Mouse (Mus musculus) monocyte, adult 2 months (primary cell): ENCODE measurements at regions not wholly inside any gene's neighbourhood (a gene's known extent, or its start where the extent isn't known, plus 50 kb on each side); places are given as distances from the start of the nearest gene placed in this dataset.

Experiments used
- DNase-seq, 2 experiments: peaks; one replicate each; pipeline ENCODE4 v3.0.0; 2022; ENCODE audit warnings: low spot score in 2 of 2, low read depth in 1 of 2

DNA sequence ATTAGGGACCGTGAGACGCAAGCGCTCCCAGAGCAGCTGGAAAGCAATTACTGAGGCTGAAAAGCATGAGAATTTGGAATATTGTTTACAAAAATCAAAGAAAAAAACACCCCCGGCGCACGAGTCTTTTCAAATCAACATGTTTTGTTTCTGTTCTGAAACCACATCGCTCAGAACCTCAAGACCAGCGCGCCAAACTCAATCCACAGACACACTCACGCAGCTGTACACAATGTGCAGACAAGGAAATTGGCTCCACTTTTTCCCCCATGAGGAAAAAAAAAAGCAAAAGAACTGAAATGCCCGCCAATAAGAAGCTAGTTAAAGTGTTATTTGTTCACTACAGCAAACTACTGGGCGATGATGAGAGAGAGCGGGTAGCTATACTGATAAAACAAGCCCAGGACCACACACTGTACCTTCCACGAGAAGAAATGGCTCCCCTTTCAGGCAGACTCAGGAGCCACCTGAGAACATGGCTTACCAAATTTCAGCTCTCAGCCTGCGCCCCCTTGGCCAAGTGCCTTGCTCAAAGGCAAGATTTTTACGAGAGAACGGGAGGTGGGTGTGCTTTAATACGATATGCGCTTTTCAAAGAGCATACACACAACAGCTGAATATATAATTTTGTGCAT is 222.5 kb upstream of the Akirin2 start:
- DNase-seq = no peak

DNA sequence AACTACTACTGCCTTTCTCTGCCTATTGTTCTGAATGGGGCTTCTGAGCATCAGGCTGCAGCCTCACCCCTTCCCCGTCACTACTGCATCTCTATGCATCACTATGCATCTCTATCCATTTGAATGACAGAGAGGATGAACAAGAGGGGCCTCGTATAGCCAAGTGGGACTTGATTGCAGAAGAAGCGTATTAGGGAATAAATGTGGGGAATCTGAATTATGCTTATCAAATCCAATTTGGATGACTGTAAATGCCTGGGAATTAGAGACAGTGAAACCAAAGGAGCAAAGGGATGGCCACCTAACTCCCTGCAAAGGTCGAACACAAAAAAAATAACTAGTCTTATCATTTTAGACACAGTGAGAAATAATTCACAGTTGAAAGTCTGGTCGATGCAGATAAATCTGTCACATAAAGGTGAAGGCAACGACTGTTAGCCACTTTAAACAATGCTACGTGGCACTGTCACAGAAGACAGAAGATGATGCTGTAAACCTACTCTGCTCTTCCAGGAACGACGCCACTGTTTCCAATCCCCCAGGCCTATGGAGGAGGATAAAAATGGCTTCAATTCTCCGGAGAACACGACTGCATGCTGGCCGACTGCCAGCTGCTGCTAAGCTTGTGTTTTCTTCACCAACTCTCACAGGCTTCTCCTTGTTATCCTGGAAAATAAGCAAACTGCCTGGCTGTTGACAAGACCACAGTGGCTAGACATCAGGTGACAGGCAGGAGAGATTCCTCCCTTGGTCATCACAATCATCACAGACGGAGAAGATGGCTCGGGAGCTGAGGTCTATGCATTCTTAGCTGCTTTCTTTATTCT is 213.6 kb upstream of the Akirin2 start:
- no peak for DNase-seq

DNA sequence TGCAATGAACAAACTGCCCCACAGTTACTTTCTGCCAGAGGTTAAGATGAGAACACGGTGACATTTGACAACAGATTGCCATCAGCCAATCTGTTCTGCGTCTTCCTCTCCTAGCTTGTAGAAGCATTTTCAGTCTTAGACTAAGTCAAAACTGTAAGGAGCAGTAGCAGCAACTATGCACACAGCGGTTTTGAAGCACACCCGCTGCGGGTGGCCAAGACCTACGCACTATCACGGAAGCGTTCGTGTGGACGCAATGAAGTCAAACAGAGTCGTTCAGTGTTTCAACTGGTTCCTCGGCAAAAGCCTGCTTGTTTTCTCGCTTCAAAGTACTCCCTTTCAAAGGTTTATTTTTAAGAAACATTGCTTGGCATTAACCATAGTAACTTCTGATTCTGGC is 212.9 kb upstream of the Akirin2 start:
- DNase-seq = no peak

DNA sequence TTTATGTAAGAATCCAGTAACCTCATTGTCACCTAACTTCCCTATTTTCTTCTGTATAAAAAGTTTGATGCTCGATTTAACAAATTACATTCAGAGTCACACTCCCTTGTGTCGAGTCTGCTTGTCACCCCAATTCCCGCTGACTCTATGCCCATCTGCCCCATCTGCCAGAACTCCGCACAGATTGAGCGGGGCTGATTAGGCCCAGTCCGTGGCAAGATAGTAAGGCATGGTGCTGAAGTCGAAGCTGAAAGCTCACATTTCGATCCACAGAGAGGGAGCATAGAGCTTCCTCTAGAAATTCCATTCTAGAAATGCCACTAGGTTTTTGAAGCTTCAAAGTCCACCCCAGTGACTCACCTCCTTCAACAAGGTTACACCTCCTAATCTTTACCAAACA is 210.7 kb upstream of the Akirin2 start:
- DNase-seq = no peak

DNA sequence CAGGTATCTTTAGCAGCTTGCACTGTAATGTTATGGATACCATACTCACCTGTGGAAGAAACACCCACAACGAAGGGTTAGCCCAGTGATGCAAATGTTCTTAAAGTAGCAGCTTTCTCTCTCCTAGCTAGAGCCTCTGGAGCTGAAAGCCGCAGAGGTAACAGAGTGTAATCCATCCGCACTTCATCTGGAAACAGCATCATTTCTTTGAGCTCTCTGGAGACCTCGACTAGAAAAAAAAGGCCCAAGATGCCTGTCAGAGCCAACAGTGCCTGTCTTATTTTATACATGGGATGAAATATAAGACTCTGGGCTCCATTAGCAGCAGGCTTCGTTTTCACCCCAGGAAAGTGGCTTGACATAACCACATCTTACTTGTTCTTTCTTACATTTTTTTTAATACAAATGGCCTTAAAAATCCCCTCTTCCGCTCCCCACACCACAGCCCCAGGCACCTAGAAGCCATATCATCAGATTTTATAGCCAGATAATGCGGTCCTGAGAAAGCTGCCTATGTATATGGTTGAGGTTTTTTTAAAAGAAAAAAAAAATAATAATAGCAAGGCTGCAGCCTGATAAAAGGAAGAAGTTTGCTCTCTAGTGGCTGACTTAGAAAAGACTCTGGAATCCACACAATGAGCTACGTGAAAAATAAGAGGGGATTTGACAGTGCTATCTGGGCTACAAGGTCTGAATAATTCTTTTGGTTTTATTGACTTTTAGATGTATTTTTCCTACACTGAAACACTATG is 179.3 kb upstream of the Akirin2 start:
- no peak for DNase-seq

DNA sequence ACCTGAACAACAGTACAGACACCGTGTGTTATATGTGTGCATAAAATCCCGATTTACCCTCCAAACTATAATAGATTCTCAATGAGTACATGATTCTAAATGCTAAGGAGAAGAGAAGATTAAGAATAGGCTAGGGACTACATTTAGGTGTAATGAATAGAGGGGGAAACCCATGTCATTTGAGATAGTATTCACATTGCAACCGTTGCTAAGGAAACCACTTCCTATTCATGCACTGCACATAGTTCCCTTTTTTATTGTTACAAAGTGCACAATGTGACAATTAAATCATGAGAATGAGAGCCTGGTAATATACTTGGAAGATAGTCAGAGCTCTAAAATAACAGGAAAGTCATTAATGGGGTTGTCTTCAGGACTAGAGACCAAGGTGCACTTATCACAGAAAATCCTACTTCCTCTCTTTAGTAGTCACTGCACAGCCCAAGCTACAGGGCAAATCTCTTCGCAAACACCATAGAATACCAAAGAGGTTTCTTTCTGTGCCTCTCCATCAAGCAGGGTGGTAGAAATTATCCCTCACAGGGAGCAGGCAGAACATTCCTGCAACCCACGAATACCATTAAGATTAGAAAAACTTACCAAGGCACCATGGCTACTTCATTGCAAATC is 164.3 kb upstream of the Akirin2 start:
- no peak for DNase-seq

DNA sequence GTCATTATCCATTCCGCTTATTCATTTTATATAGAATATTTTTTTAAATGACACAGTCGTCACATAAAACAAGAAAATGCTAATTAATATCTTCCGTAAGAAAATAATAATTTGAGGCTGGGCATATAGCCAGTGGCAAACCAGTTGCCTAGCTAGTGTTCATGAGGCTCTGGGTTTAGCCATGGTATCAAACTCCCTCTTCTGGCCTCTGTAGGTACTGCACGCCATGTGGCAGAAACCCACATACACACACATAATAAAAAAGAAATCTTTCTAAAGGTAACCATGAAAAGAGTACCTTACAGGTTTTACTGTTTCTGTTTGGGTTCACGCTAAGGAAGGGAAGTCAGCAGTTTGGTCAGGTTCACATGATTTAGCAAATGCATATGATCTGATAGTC is 159.2 kb upstream of the Akirin2 start:
- no peak for DNase-seq

DNA sequence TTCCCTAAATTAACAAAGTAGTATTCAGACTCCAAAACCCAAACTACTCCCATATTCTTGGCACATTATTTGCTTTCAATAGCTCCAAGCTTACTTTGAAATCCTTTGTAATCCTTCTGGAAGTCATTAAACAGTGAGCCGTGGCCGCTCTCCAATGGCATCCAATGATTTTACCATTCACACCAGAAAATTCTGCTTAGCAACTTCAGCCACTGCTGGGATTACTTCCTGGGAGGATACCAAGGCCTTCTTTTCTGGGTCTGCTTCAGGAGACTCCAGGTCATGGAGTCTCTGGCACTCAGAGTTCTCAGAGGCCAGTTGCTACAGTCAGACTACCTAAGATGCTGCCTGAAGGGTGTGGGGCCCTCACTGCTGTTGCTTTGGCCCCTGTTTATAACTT is 147.7 kb upstream of the Akirin2 start:
- no peak for DNase-seq

DNA sequence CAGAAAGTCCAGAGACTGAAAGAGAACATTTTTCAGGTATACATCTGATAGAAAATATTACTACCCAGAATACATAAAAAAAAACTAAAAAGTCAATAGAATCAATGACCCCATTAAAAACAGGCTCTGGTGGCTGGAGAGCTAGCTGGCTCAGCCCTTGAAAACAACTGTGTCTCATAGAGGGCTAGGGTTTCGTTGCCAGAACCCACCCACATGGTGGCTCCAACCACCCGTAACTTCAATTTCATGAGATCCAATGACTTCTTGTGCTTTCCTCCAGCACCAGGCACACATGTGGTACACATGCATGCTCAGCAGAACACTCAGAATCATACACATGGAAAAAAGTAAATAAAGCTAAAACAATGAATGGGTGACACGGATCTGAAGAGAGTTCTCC is 143.6 kb upstream of the Akirin2 start:
- no peak for DNase-seq

DNA sequence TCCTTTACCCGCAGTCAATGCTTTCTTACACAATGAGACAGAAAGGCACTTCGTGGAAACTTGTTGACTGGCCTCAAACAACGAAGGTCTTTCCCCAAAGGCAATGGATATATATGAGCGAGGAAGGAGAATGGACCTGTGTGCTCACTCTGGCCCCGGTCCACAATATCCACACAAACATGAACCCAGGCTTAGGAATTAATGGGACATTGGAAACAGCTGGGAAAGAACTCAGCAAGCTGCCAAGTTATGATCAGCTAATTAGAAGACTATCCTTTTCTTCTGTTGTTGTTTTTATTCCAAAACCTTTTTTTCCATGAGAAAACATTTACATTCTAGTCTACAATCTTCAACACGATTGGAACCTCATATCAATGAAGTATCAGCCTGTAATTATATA is 129.8 kb upstream of the Akirin2 start:
- DNase-seq = no peak

DNA sequence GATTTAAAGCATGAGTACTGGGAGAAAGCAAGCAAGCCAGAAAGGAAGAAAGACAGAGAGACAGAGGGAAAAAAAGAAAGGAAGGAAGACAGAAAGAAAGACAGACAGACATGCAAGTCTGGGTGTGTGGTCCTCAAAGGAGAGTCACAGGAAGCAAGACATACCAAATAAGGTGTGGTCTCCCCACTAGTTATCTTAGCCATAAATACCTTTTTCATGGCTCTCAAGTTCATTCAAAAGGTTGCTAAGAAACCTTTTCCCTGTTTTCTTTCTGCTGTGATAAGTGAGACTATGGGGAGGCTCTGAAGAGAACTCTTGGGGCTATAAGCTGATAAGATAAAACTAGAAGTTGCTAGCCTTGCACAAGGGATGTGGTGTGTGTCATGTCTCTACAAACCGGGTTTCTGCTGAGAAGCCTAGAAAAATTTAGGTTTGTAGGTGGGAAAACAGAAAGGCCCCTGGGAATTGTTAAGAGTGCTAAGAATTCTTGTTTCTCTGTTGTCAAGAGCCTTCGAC is 126.5 kb upstream of the Akirin2 start:
- DNase-seq = no peak

DNA sequence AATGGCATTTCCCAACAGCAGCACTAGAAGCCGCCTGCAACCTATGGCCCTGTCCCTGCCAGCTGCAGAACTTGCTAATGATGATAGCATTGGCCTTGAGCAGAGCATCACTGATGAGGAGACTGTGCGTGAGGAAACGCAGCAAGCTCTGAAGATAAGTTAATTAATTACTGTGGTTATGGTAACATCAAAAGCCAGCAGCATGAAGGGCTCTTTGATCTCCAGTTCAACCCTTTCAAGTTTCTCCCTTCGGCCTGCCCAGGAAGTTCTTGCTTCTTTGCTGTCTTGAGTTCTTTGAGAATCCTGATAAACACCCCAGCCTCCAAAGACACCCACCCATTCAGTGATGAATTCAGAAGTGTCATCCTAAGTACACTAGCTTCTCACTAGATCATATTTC is 121.7 kb upstream of the Akirin2 start:
- DNase-seq = no peak

DNA sequence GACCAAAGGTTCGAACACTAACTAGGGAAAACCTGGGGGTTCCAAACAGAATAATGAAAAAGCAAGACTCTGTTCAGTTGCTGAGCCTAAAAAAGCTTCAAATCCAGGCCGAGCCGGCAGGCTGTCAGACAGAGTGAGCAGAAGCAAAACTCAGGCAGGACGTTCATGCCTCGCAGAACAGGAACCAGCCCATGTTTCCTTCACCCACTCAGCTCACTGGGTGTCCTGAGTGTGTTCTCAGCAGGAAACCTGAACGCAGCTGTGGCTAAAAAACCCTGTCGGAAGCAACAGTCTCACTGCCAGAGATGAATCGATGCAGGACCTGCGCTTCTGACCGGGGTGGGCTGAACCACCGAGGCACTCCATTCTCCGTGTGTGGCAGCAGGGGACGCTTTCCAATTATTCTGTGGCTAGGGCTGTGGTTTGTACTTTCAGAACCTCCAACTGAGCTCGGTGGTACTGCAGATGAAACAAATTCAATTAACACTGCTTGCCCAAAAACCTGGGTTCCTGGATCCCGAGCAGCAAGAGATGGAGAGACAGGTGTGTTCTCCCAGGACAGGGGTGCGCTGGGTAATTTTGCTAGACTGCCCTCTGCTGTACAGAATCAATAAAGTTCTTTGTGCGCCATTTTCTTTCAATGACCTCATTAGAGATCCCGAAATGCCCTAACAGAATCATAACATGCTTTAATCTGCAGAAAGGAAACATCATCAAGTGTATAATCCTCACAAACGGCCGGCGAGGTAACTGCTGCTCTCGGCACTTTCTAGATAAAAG is 121.1 kb upstream of the Akirin2 start:
- DNase-seq = peak in 1 of 2 experiments; percentile 2

DNA sequence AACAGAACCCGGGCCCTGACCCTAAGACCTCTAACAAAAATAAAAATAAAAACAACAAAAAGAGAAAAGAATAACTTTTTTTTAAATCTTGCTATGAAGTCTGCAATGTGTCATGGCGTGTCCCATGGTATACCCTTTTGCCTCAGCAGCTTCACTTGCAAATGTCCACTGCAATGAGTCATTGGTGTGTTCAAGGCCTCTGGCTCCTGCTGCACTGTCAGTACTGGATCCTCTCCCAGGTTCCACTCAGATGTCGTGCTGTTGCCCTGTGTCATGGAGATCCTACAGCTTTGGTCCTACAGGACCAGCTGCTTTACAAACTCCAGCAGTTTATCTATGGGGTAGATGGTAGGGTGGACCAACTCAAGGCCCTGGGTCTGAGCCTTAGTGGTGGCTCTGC is 113.4 kb upstream of the Akirin2 start:
- DNase-seq = no peak

DNA sequence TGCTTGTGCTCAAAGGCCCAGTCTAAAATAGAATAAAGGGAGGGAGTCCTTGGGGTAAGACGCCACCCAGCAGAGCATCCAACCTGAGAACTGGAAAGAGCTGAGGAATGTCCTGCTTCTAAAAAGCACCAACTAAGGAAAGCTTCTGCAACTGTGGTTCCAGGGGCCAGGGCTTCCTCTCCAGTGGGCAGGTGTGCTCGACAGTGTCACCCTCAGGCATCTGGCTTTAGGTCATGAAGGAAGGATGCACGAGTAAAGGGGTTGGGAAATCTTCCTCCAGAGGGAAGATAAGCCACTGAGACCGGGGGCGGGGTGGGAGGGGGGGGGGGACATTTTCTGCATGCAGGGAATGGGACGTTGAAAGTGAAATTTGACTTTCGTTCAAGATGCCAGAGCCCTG is 101.2 kb upstream of the Akirin2 start:
- DNase-seq = no peak

DNA sequence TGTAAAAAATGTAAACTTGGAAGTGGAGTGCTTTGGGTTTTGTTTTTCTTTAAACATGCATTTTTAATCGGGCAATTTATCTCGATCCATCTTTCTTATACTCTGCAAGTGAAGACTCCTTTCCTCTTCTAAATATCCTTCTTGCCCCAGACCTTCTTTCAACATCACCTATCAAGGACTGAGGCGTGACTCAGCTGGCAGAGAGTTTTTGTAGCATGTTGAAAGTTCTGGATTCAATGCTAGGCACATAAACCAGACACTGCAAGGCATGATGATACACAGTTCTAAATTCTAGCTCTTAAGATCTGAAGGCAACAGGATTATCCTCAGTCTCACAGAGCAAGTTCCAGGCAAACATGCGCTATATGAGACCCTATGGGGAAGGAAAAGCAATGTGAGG is 88.1 kb upstream of the Akirin2 start:
- DNase-seq = no peak

DNA sequence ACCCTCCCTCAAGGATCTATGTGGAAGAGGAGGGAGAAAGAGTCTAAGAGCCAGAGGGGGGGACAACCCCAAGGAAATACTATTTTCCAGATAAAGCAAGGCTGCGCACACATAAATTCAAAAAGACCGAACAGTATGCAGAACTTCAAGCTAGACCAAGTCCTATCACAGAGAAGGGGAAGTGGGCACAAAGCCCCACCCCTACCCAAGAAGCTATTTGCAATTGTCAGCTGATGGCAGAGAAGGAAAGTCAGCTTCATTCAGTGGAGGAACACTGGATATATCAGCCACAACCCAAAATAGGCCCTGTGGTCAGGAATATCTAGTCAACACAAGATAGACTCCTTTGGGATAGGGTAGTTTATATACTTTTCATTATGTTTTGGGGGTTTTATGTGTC is 84.9 kb upstream of the Akirin2 start:
- DNase-seq = peak; percentile 2 to 10

DNA sequence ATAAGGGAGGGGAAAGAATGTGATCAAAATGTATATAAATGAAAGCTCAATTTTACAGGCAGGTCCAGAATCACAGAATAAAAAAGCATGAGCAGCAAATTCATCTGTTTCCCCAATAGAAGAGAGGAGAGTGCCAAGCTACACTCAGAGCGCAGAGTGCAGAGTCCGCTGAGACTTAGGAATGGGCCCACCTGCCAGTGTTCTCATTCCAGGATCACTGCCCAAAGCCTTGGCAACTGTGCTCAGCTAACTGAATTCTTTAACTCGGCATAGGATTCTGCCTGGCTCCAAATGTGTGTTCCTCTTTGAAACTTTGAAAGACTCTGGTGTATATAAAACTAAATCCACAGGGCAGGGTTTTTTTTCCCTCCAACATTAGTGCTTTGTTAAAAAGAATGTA is 84.4 kb upstream of the Akirin2 start:
- DNase-seq = no peak

DNA sequence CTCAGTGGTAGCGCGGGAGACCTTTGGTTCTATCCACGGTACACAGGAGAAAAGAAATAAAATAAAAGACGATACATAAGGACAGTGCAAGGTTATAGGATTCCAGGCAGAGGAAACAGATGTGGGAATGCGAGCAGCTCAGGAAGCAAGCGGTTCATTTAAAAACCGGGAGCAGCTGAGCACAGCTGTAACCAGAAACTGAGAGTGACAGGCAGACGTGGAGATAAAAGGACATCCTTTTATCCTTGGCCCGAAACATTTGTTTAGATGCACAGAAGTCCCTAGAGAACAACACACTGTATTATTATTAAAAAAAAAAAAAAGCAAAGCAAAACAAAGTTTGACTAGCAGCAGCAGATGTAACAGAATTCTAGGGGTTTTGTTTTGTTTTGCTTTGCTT is 82.6 kb upstream of the Akirin2 start:
- no peak for DNase-seq

DNA sequence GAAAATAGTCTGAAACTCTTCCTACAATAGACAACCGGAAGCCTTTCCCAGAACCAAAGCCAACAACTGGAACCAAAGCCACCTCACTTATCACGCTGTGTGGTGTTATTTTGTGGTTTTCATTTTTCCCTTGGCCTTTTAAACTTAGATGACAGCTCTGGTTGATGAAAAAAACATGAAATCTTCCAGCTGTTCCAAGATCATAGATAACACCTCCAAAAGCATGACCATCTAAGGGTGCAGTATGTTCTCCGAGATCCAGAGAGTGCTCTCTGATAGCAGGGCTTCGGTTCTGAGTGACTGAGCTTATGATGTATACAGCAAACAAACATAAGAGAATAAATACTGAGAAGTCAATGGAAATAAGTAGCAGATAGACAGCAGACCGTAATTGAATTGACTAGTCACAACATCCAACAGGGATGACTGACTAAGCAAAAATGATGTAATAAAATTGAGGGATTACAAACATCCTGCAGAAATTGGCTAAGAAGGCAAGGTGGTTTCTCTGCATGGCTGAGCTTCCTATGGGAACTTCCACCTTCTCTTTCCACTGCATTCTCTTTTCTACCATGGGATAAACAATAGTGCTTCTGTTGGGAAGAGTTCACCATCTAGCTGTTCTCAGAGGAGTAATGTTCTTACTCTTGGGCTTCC is 74.8 kb upstream of the Akirin2 start:
- DNase-seq = no peak
